Mouse (Mus musculus): Measurements from ENCODE around the gene Map2k4. TPM values are rescaled to one million over a fixed set of nuclear protein-coding genes. Genes with fewer than 3 reads are reported as not detected.

Map2k4 gene
- polyA plus RNA-seq, 1 experiment from 2014 or later: 78.9 TPM

DNA sequence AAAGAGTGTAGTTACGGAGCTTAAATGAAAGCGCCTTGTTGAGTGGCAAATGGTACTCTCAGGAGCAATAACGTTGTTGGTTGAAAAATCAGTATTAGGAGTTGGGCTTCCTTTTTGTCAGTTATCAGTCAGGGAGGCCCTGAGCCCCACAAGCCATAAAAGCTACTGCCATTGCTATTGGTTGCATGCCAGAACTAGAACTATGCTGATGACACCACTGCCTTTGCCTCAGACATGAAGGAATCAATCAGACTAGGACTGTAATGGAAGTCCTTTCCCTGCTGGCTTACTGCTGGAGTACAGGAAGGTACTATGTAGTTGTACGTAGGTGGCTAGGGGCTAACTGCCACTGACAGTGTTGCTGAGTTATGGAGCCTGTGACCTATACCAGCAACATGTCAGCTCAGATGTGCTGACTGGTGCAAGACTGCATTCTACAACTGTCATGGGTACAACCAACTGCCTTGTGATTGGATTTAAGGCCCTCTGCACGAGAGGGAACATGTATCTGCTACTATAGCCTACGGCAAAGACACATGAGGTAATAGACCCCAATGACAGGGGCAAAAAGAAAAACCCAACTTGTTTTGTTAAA is 58.4 kb downstream of the Map2k4 start:
- H3K4me1 ChIP-seq (ENCODE audit: control insufficient read depth in 2 of 2, insufficient read depth in 2 of 2, low read length in 2 of 2): peaks cover 2 to 33% of the 10 kb centered on the region in 2 experiments; a peak in 3 of 4 replicates
- 87% methylated on average over 6 of the region's 6 CpGs for WGBS
- H3K9ac ChIP-seq (ENCODE audit: low read length): no peak overlapping the region

DNA sequence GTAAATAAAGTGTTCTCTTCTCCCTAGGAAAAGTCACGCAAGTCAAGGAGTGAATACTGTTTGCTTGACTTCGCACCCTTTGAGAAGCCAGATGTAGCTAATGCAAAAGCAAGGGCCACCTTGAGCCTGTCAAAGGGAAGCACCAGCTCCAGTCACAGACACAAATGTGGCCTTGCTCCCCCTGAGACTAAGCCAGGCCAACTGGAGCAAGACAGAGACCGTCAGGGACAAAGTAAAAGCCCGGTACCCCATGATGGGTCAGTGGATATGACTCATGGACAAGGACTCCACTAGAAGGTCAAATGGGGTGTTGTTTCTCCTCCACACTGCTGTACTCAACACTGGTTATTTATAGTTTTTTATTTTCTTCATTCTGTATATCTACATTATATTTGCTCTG is 59.2 kb downstream of the Map2k4 start:
- H3K4me3 ChIP-seq (ENCODE audit: control insufficient read depth in 1 of 2, insufficient read depth in 1 of 2, low read depth in 1 of 2, low read length in 2 of 2): no peak overlapping the region
- H3K9ac ChIP-seq (ENCODE audit: low read length): no peak overlapping the region
- H3K9me3 ChIP-seq (ENCODE audit: control insufficient read depth, low read length): no peaks in the 10 kb centered on the region
- peak; percentile 35; the same call in 1 of the 2 replicates for ATAC-seq (ENCODE audit: insufficient number of reproducible peaks, insufficient read depth, low FRiP score, low read depth)
- no peak overlapping the region for H3K27ac ChIP-seq (replicated peaks in 1 of 2; ENCODE audit: control insufficient read depth in 1 of 2, insufficient read depth in 1 of 2, low read depth in 2 of 2, low read length in 2 of 2)
- peaks cover 26% of the 10 kb centered on the region for H3K36me3 ChIP-seq (ENCODE audit: control insufficient read depth, insufficient read depth, low read length)
- no peaks in the 10 kb centered on the region for H3K27me3 ChIP-seq (ENCODE audit: control insufficient read depth, insufficient read depth, low read length)
- H3K4me2 ChIP-seq (ENCODE audit: low read length): no peak overlapping the region
- peaks cover 0 to 25% of the 10 kb centered on the region in 2 experiments; a peak in 3 of 4 replicates for H3K4me1 ChIP-seq (ENCODE audit: control insufficient read depth in 2 of 2, insufficient read depth in 2 of 2, low read length in 2 of 2)
- WGBS: 77% methylated on average over 4 of the region's 4 CpGs

More for the DNA sequence above, 58.4 kb downstream of the Map2k4 start:
- Histone ChIP-seq H3K36me3 (ENCODE audit: control insufficient read depth, insufficient read depth, low read length) (peaks cover 25% of the 10 kb centered on the region), H3K4me2 (ENCODE audit: low read length) (no peak overlapping the region), H3K27ac (replicated peaks in 1 of 2; ENCODE audit: control insufficient read depth in 1 of 2, insufficient read depth in 1 of 2, low read depth in 2 of 2, low read length in 2 of 2) (no peak overlapping the region), H3K4me3 (ENCODE audit: control insufficient read depth in 1 of 2, insufficient read depth in 1 of 2, low read depth in 1 of 2, low read length in 2 of 2) (no peak overlapping the region), H3K27me3 (ENCODE audit: control insufficient read depth, insufficient read depth, low read length) (no peaks in the 10 kb centered on the region), H3K9me3 (ENCODE audit: control insufficient read depth, low read length) (no peaks in the 10 kb centered on the region)
- no peak for ATAC-seq (ENCODE audit: insufficient number of reproducible peaks, insufficient read depth, low FRiP score, low read depth)

DNA sequence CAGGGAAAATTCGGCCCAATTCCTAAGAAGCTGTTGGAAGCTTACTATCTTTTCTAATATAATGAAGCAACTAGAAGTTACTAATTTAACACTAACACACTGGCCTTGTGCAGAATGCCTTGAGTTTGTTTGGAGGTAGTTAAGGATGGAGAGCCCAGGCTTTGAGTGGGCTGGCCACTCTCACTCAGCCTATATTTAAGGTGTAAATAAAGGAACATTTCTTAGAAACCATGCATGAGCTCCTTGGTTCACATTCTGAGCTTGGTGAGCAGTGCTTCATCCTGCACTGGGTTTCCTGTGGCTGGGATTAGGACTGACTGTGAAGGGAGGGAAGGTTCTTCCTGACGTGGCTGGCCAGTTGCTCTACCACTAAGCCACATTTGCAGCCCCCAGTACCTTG is 64.4 kb downstream of the Map2k4 start:
- no peak overlapping the region for H3K27ac ChIP-seq (replicated peaks in 1 of 2; ENCODE audit: control insufficient read depth in 1 of 2, insufficient read depth in 1 of 2, low read depth in 2 of 2, low read length in 2 of 2)
- ATAC-seq (ENCODE audit: insufficient number of reproducible peaks, insufficient read depth, low FRiP score, low read depth): no peak
- 0 out of 4 replicates have a peak, but pooled peaks cover 0 to under 1% of the 10 kb centered on the region in 2 experiments for H3K4me1 ChIP-seq (ENCODE audit: control insufficient read depth in 2 of 2, insufficient read depth in 2 of 2, low read length in 2 of 2)
- H3K4me2 ChIP-seq (ENCODE audit: low read length): no peak overlapping the region
- no peak overlapping the region for H3K4me3 ChIP-seq (ENCODE audit: control insufficient read depth in 1 of 2, insufficient read depth in 1 of 2, low read depth in 1 of 2, low read length in 2 of 2)
- 97% methylated on average over 2 of the region's 2 CpGs for WGBS
- H3K27me3 ChIP-seq (ENCODE audit: control insufficient read depth, insufficient read depth, low read length): no peaks in the 10 kb centered on the region
- peaks cover 28% of the 10 kb centered on the region for H3K36me3 ChIP-seq (ENCODE audit: control insufficient read depth, insufficient read depth, low read length)
- no peak overlapping the region for H3K9ac ChIP-seq (ENCODE audit: low read length)
- H3K9me3 ChIP-seq (ENCODE audit: control insufficient read depth, low read length): no peaks in the 10 kb centered on the region

- Histone ChIP-seq H3K36me3 (ENCODE audit: control insufficient read depth, insufficient read depth, low read length) (peaks cover 27% of the 10 kb centered on the region), H3K27me3 (ENCODE audit: control insufficient read depth, insufficient read depth, low read length) (no peaks in the 10 kb centered on the region), H3K4me3 (ENCODE audit: control insufficient read depth in 1 of 2, insufficient read depth in 1 of 2, low read depth in 1 of 2, low read length in 2 of 2) (no peak overlapping the region), H3K9me3 (ENCODE audit: control insufficient read depth, low read length) (no peaks in the 10 kb centered on the region), H3K27ac (replicated peaks in 1 of 2; ENCODE audit: control insufficient read depth in 1 of 2, insufficient read depth in 1 of 2, low read depth in 2 of 2, low read length in 2 of 2) (no peak overlapping the region), H3K4me2 (ENCODE audit: low read length) (no peak overlapping the region), H3K9ac (ENCODE audit: low read length) (no peak overlapping the region), H3K4me1 (ENCODE audit: control insufficient read depth in 2 of 2, insufficient read depth in 2 of 2, low read length in 2 of 2) (no peaks in the 10 kb centered on the region)
- WGBS: 81% methylated on average over 3 of the region's 3 CpGs
- no peak for ATAC-seq (ENCODE audit: insufficient number of reproducible peaks, insufficient read depth, low FRiP score, low read depth)
Observed at GRCm38 (mm10) chr11:65721615-65722014, 66.5 kb downstream of the Map2k4 start.

DNA sequence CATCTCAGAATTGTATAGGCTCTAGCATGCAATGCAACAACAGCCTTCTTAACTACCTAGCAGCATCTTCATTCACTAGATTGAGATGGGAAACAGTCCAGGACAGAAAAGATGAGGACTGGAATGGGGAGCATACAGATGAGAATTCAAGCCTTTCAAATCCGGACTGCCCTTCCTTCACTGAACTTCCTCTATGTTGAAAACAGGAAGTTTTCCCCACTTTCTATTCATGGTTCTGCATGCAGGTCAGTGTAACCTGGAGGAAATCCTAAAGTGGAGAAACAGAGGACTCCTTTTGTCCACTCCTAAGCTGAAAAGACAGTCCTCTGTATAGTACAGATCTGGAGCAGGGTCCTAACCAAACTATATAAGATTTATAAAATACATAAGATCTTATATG is 68.1 kb downstream of the Map2k4 start:
- ATAC-seq (ENCODE audit: insufficient number of reproducible peaks, insufficient read depth, low FRiP score, low read depth): no peak
- no peak overlapping the region for H3K27ac ChIP-seq (replicated peaks in 1 of 2; ENCODE audit: control insufficient read depth in 1 of 2, insufficient read depth in 1 of 2, low read depth in 2 of 2, low read length in 2 of 2)
- peaks cover 22% of the 10 kb centered on the region for H3K36me3 ChIP-seq (ENCODE audit: control insufficient read depth, insufficient read depth, low read length)
- H3K4me2 ChIP-seq (ENCODE audit: low read length): no peak overlapping the region
- no peak overlapping the region for H3K4me3 ChIP-seq (ENCODE audit: control insufficient read depth in 1 of 2, insufficient read depth in 1 of 2, low read depth in 1 of 2, low read length in 2 of 2)
- H3K9me3 ChIP-seq (ENCODE audit: control insufficient read depth, low read length): no peaks in the 10 kb centered on the region
- WGBS: 69% methylated on average over 1 of the region's 1 CpGs
- H3K27me3 ChIP-seq (ENCODE audit: control insufficient read depth, insufficient read depth, low read length): no peaks in the 10 kb centered on the region
- no peaks in the 10 kb centered on the region for H3K4me1 ChIP-seq (ENCODE audit: control insufficient read depth in 2 of 2, insufficient read depth in 2 of 2, low read length in 2 of 2)
- H3K9ac ChIP-seq (ENCODE audit: low read length): no peak overlapping the region

DNA sequence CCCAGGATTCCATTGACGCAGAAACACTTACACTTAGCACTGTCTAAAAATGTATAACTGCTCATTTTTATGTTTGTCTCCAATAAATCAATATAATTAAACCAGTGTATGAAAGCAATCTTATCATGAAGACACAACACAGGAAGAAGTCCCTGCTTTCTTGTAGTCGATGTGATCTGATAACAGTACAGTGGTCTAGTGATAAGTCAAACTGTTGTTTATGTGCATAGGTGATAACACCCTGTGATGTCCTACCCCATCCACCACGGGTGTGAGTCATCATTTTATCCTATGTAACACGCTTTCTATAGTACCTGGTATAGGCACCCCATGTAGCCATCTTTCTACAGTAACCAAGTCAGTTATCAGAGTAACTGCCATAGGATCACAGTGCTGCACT is 74.3 kb downstream of the Map2k4 start:
- WGBS: 75% methylated on average over 4 of the region's 4 CpGs
- Histone ChIP-seq H3K4me3 (ENCODE audit: control insufficient read depth in 1 of 2, insufficient read depth in 1 of 2, low read depth in 1 of 2, low read length in 2 of 2) (no peak overlapping the region), H3K4me1 (ENCODE audit: control insufficient read depth in 2 of 2, insufficient read depth in 2 of 2, low read length in 2 of 2) (no peaks in the 10 kb centered on the region), H3K4me2 (ENCODE audit: low read length) (no peak overlapping the region), H3K27ac (replicated peaks in 1 of 2; ENCODE audit: control insufficient read depth in 1 of 2, insufficient read depth in 1 of 2, low read depth in 2 of 2, low read length in 2 of 2) (no peak overlapping the region), H3K36me3 (ENCODE audit: control insufficient read depth, insufficient read depth, low read length) (peaks cover 29% of the 10 kb centered on the region), H3K9me3 (ENCODE audit: control insufficient read depth, low read length) (no peaks in the 10 kb centered on the region), H3K9ac (ENCODE audit: low read length) (no peak overlapping the region), H3K27me3 (ENCODE audit: control insufficient read depth, insufficient read depth, low read length) (no peaks in the 10 kb centered on the region)
- no peak for ATAC-seq (ENCODE audit: insufficient number of reproducible peaks, insufficient read depth, low FRiP score, low read depth)

DNA sequence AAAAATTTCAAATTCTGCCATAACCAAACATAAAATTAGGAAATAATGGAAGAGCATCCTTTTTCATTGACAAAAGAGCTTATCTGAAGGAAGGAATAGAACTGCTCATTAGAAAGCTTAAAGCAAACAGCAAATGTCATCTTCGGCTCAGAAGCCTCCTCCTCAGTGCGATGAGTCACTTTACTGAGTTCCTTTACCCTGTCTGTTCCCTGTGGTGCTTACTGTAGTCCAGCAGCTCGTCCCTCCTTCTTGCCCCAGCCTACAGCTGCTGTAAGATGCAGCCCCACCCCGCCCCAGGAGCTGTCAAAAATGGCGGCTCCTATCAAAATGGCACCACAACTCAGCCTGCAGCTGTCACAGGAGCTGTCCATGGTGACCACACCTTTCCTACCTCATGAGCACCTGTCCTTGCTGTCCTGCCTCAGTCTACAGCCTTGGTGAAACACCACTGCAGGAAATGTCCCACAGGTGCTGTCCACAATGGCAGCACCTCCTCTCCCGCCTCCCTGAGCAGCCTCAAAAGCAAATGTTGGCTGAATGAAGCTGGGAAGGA is 75.3 kb downstream of the Map2k4 start:
- H3K4me3 ChIP-seq (ENCODE audit: control insufficient read depth in 1 of 2, insufficient read depth in 1 of 2, low read depth in 1 of 2, low read length in 2 of 2): no peak overlapping the region
- H3K27me3 ChIP-seq (ENCODE audit: control insufficient read depth, insufficient read depth, low read length): no peaks in the 10 kb centered on the region
- no peak overlapping the region for H3K27ac ChIP-seq (replicated peaks in 1 of 2; ENCODE audit: control insufficient read depth in 1 of 2, insufficient read depth in 1 of 2, low read depth in 2 of 2, low read length in 2 of 2)
- H3K4me1 ChIP-seq (ENCODE audit: control insufficient read depth in 2 of 2, insufficient read depth in 2 of 2, low read length in 2 of 2): no peaks in the 10 kb centered on the region
- H3K36me3 ChIP-seq (ENCODE audit: control insufficient read depth, insufficient read depth, low read length): peaks cover 32% of the 10 kb centered on the region
- 88% methylated on average over 6 of the region's 6 CpGs for whole genome bisulfite sequencing
- H3K9ac ChIP-seq (ENCODE audit: low read length): no peak overlapping the region
- H3K9me3 ChIP-seq (ENCODE audit: control insufficient read depth, low read length): no peaks in the 10 kb centered on the region
- no peak overlapping the region for H3K4me2 ChIP-seq (ENCODE audit: low read length)
- ATAC-seq (ENCODE audit: insufficient number of reproducible peaks, insufficient read depth, low FRiP score, low read depth): no peak

DNA sequence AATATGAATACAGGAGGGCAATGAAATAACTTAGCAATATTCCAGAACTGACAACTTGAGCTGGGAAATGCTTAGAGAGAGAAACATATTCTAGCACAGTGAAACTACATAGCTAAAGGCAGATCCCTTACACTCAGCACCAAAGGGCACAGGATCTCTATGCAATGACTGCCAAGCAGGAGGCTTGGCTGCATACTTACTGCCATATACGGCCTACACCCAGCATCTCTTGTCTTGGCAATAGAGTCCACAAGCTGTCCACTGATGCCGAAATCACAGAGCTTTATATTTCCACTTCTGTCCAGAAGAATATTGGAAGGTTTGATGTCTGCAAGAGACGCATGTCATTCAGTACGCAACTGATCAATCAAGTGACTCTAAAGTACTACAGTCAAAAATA is 81.3 kb downstream of the Map2k4 start:
- Histone ChIP-seq H3K27ac (replicated peaks in 1 of 2; ENCODE audit: control insufficient read depth in 1 of 2, insufficient read depth in 1 of 2, low read depth in 2 of 2, low read length in 2 of 2) (no peak overlapping the region), H3K9ac (ENCODE audit: low read length) (no peak overlapping the region), H3K4me2 (ENCODE audit: low read length) (no peak overlapping the region), H3K27me3 (ENCODE audit: control insufficient read depth, insufficient read depth, low read length) (no peaks in the 10 kb centered on the region), H3K4me1 (ENCODE audit: control insufficient read depth in 2 of 2, insufficient read depth in 2 of 2, low read length in 2 of 2) (no peaks in the 10 kb centered on the region), H3K4me3 (ENCODE audit: control insufficient read depth in 1 of 2, insufficient read depth in 1 of 2, low read depth in 1 of 2, low read length in 2 of 2) (no peak overlapping the region), H3K9me3 (ENCODE audit: control insufficient read depth, low read length) (no peaks in the 10 kb centered on the region), H3K36me3 (ENCODE audit: control insufficient read depth, insufficient read depth, low read length) (peaks cover 48% of the 10 kb centered on the region)
- WGBS: 97% methylated on average over 4 of the region's 4 CpGs
- no peak for ATAC-seq (ENCODE audit: insufficient number of reproducible peaks, insufficient read depth, low FRiP score, low read depth)

Measured in heart, embryonic 14.5 days (tissue).